Mouse (Mus musculus): ENCODE measurements at regions not wholly inside any gene's neighbourhood (a gene's known extent, or its start where the extent isn't known, plus 50 kb on each side); places are given as distances from the start of the nearest gene placed in this dataset.

DNA sequence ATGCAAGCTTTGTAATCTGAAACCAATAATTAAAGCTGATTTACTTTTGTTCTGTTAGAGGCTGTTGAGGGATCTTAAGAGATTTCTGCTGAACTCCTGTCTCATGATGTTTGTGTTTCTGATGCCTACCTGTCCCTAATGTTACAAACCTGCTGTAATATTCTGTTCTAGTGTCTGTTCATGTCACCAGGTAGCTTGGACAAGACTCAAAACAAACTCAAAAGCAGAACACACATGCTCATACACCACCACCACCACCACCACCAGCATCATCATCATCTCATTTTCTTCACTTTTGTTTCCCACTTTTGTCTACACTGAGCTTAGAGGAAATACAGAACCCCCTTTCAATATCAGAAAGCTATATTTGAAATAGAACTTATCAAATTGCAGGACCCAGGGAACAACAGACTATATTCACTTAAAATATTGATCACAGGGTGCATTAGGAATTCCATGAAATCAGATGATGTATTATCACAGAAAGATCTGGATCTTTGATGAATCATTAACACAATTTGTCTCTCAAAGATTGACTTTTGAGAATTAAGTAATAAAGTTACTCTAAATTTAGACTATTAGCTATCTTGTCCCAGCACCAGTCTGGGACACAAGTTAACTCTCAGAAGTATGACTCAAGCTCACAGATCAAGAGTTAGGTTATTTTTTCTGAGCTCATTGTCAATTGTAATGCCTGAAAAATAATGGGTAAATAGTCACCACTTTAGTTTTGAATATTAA lies 521.0 kb downstream of the 1190002N15Rik start:
- no peak for ATAC-seq (replicated peaks; ENCODE audit: poor library complexity)

DNA sequence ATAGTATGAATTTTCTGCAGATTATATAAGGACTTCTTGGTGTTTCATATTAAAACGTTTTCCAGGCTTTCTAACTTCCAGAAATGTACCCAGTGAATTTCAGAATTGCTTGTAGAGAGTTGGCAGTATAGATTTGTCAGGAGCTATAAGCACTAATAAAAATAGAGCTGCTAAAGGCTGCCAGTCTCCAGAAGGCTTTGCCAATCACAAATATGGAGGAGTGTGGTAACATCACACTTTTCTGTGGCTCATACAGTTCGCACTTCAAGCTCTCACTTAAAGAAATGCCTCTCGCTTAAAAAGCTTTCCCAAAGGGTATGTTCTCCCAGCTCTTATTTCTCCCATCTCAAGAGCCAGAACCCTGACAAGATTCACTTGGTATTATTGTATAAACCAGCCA lies 545.7 kb downstream of the 1190002N15Rik start:
- ATAC-seq (replicated peaks; ENCODE audit: poor library complexity): no peak

DNA sequence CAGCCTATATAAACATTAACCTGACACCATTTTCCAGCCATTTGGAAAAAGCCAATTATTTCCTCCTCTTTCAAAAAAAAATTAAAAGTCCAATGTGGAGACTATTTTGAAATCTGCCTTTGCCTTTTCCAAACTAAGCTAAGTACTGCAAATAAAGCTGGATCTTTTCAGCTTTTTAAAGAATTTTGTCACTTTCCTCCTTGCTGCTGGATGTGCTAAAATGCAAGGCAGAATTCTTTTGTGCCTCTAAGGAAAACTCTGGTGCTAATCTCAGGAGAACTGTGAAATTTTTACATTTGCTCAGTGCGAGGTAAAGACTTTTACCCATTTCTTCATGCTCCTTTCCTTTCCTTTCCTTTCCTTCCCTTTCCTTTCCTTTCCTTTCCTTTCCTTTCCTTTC lies 546.7 kb downstream of the 1190002N15Rik start:
- ATAC-seq (replicated peaks; ENCODE audit: poor library complexity): no peak

- no peak for ATAC-seq (replicated peaks; ENCODE audit: poor library complexity)
These were observed 556.7 kb downstream of the 1190002N15Rik start for GRCm38 (mm10) chr9:93981136-93981535.

- ATAC-seq (replicated peaks; ENCODE audit: poor library complexity): no peak
These were observed 568.1 kb downstream of the 1190002N15Rik start for GRCm38 (mm10) chr9:93969691-93970284.

GRCm38 (mm10) chr9:93969118-93969517 lies 568.8 kb downstream of the 1190002N15Rik start:
- ATAC-seq (replicated peaks; ENCODE audit: poor library complexity): no peak

DNA sequence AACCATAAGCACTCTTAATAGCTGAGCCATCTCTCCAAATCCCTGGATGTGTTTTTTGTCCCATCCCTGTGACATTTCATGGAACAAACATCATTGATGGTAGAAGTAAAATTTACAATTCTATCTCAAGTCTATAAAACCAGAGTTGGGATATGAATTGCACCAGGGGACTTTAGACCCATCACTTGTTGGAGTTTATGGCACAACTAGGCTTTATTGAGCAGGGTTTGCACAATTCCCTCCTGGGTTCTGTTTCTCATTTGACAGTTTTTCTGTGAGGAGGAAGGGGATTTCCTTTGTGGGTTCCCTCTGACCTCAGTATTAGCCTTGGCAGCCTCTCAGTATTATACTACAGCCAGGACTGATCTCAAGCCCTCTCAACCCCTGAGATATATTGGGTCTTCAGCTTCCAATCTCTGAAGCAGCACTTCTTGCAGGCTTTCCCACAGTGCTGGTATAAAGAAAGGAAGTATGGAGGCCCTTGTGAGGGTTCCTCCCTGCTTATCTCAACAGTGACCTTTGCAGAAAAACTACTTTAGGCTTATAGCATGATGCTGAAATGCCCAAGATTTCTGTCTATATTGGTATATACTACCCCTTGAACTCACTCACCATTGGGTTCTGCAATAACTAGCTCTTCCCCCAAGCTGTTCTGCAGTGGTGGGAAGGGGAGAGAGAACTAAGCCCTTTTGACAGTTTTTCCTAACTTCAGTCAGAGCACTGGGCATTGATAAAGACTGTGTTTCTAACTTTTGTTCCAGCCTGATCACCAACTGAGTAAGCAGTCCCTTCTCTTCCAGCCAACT lies 582.4 kb downstream of the 1190002N15Rik start:
- ATAC-seq (replicated peaks; ENCODE audit: poor library complexity): peak; percentile 96

DNA sequence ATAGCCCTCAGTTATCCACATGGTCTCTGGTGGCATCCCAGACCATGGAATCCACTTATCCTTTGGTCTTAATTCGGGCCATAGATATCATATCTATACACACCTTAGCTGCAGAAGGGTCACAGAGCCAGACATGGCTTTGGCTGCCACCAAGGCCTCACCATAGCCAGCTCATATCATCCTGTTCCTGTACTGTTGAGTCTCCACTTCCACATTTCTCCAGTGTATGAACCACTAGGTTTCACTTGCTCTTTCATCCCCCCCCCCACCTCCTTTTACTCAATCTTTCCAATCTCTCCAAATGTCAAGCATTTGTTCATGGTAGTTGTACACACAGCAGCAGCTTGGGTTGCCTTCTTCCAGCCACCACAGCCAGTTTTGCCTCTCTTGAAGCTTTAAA lies 589.2 kb downstream of the 1190002N15Rik start:
- ATAC-seq (replicated peaks; ENCODE audit: poor library complexity): peak; percentile 100

GRCm38 (mm10) chr9:93947053-93947452 lies 590.8 kb downstream of the 1190002N15Rik start:
- ATAC-seq (replicated peaks; ENCODE audit: poor library complexity): no peak

DNA sequence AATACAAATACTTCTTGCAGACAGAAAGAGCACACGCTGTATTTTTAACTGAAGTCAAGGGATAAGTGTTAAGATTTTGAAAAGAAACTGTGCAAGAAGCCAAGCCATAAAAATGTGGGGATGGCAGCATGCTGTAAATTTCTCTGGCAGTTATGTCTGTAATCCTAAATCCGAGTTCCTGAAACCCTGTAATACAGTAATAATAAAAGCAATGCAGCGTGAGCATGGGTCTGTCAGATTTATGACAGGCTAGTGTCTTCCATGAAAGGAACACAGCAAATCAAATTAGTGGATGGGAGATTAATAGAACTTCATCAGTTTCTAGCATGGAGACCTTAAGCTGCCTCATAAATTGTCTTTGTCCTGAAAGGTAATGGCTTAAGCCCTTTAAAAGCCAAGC lies 597.7 kb downstream of the 1190002N15Rik start:
- no peak for ATAC-seq (replicated peaks; ENCODE audit: poor library complexity)

DNA sequence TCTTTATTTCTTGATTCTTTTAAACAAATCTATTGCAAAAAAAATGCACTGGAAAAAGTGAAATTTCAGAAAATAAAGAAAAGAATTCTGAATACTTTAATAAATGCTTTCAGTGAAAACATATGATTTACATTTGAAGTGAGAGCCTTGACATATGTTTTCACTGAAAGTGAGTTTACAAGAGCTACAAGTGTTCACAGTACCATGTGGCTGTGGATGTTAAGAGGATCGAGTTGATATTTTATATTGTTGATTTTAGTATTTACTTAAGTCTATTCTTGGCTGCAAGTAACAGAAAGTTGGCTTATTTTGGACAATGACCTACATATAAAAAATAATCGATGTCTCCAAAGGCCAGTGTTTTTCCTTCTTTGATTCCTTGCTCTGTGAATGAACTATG lies 607.2 kb downstream of the 1190002N15Rik start:
- no peak for ATAC-seq (replicated peaks; ENCODE audit: poor library complexity)

DNA sequence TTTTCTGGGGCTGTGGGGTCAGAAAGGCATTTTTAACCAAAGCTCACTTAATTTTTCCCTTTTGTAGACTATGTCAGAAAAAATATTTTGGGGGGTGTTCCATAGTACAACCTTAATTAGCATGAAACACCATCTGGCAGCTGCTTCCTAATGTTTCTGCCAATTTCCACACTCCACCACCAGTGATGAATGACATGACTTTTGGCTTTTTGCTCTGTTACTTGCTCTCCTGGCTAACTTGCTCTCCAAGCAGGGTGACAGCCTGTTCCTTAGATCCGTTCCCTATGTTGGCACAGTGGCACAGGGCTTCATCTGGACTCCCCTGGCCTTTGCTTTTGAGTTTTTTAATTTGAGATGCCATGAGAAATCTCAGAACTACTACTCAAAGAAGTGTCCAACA lies 648.6 kb downstream of the 1190002N15Rik start:
- no peak for ATAC-seq (replicated peaks; ENCODE audit: poor library complexity)

DNA sequence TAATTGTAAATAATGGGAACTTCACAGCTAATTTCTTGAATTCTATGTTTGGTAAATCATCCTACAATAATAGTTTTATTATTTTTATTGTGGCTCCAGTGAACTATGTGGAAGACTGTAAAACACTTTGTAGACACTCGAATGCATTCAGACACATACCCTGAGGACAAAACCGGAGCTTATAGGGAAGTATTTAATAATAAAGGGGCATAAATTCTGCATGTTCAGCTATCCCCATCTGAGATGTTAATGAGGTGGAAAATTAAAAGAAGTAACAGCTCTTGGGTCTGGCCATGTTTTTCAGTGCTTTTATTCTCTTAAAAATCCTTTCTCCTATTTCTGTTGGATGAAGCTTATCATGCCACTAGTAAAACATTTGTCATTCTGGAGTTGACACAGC lies 657.8 kb downstream of the 1190002N15Rik start:
- no peak for ATAC-seq (replicated peaks; ENCODE audit: poor library complexity)

- ATAC-seq (replicated peaks; ENCODE audit: poor library complexity): no peak
These were observed 658.3 kb downstream of the 1190002N15Rik start for GRCm38 (mm10) chr9:93879572-93879971.

DNA sequence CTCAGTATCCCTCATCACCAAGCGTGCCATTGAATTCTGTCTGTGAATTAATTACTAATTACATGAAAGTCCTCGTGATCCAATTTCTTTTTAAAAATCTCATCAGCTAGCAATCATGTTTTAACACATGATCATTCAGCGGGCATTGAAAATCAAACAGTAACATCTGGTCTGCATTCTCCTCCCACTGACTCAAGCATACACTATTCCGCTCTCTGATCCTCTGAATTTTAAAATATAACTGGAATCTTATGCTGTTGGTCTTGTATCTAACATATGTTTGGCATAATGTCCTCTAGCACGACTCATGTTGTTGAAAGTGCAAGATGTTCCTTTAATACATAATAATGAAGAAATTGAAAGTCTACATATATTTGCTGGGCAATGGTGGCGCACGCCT lies 667.1 kb downstream of the 1190002N15Rik start:
- no peak for ATAC-seq (replicated peaks; ENCODE audit: poor library complexity)

- ATAC-seq (replicated peaks; ENCODE audit: poor library complexity): no peak
These were observed 679.9 kb downstream of the 1190002N15Rik start for GRCm38 (mm10) chr9:93857937-93858336.

DNA sequence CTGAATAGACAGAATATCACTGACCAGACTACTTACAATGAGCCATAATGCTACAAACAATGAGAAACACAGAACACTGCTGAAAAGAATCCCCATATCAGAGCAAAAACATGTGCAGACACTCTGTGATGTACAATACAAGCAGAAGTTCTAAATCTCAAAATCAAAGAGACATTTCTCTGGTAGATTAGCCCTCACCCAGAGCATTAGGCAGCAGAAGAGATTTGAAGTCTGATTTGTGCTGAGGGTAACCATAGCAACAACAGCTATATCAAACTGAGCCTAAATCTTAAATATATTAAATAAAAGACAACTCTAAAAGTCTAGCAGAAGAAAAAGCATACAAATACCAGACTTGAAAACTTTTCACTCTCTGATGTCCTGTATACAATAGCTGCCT lies 691.5 kb downstream of the 1190002N15Rik start:
- no peak for ATAC-seq (replicated peaks; ENCODE audit: poor library complexity)

- ATAC-seq (replicated peaks; ENCODE audit: poor library complexity): no peak
These were observed 694.0 kb downstream of the 1190002N15Rik start for GRCm38 (mm10) chr9:93843869-93844268.
